Mouse (Mus musculus) B cell, adult 2 months (primary cell): ENCODE measurements around the gene Cacng3.
A peak's percentile ranks its signal among the peaks of the same experiment; 100 is the strongest.

Source experiments
- DNase-seq, 2 experiments: peaks; one replicate each; pipeline ENCODE4 v3.0.0; 2022

Cacng3 gene

DNA sequence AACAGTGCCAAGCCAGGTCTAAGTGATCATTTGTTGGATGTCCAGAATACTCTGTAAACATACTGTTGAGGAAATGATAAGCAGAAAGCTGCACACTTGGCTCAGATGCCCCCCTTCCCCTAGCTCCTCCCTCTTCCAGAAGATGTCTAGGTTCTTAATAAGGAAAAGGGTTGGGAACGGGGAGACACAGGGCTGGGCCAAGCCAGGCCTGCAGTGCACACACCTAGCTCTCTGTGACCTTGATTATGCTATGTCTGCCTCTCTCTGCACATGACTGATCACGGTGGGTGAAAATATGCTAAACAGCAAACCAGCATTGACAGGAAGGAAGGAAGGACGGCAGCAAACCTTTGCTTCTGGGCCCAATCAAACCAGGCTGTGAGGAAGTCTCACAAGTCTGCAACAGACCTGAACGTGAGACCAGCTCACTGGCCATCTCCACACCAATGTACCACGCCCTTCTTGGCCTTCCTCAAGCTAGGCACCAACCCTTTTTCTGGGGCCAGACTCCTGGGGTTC is 53.1 kb downstream of the Cacng3 start:
- peak; percentile 31 to 48 for DNase-seq

GRCm38 (mm10) chr7:122726376-122726775 is 56.1 kb downstream of the Cacng3 start:
- no peak for DNase-seq

GRCm38 (mm10) chr7:122728186-122728585 is 57.9 kb downstream of the Cacng3 start:
- DNase-seq = no peak

GRCm38 (mm10) chr7:122728846-122729245 is 58.6 kb downstream of the Cacng3 start:
- DNase-seq = no peak

DNA sequence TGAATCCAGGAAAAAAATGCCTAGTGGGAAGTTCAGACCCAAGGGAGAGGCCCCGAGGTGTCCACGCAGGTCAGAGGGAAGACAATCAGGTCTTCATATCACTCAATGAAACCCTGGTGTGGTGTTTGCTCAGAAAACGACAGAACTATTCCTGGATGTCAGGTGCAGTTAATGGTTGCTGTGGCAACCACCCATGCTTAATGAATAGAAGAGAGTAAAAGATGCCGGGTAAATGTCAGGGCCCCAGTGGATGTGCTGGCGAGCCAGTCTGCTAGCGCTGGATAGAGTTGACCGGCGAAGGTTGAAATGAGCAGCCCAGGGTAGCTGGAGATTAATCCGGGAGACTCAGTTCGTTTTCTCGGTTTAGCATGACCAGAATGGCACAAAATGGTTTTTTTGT is 65.0 kb downstream of the Cacng3 start:
- no peak for DNase-seq

DNA sequence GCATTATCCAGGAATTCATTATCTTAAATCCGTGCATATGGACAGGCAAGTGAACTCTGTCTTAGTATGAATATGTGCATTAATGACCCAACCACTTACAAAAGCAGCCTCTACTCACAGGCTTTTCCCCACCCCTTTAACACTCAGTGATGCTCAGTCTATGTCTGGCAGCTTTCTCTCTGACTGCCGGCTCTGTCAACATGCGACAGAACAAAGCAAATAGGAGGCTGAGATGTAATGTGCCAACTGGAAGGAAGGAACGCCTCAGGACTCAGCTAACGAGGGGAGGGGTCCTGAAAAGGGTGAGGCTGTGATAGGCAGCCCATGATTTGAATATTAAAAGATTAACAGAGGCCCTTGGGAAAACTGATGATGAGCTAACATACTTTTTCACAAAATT is 68.2 kb downstream of the Cacng3 start:
- no peak for DNase-seq

DNA sequence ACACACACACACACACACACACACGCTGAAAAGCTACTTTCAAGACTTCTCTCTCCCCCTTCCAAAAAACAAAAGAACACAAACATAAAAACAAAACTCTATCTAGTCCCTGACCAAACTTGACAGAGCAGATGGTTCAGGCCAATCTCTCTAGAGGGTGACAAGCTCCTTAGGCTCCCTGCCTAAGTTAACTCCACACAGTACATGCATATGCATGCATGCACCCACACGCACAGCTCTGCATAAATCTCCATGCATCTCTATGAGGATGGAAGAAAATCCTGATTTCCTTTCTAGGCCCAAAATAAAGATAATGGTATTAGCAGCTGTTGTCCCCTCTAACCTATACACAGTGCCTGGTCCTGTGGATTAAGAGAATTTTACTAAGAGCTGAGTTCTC is 70.4 kb downstream of the Cacng3 start:
- no peak for DNase-seq

DNA sequence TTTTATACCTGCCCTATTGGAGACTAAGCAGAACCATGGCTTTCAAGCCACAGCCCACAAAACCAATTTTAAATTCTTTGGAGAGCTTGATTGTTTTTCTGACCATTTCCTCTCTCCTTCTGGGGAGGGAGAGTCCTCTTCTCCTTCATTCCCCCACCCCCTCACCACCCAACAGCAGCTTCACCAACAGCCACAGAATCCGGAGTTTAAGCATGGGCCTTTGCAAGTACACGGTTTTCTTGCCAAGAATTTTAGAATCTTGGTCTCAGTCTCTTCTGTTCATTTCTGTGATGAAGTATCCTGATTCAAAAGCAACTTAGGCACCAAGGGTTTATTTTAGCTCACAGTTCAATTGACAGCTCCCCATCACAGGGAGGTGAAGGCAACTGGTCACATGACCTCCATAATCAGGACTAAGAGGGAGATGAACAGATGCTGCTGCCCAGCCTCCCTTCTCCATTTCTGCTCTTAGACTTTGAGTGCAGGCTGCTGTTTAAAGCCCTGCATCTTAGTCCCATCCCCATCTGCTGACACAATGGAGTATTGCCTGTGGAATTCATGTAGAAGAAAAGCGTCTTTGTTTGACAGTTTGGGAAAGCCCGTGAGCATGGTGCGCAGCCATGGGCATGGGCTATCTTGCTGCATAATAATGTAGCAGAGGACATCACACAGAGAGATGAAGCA is 85.8 kb downstream of the Cacng3 start:
- no peak for DNase-seq

DNA sequence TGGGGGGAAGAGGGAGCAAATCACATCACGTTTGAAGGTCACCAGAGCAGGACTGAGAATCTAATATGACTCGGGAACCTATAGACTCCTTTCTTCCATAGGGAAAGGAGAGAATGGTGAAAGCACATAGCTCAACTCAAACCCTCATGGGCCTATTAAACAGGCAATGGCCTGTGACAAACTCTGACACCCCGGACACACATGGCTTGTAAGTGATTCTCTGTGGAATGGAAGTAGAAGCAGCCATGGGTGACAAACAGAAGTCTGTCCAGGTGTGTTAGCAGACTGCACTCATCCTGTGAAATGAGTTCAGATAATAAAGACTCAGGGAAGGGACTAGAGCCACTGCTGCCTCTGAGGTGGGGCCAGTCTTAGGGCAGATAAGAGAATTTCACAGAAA is 88.4 kb downstream of the Cacng3 start:
- no peak for DNase-seq

- no peak for DNase-seq
These were observed 94.2 kb downstream of the Cacng3 start for GRCm38 (mm10) chr7:122764506-122764905.

GRCm38 (mm10) chr7:122768292-122769020 is 98.2 kb downstream of the Cacng3 start:
- no peak for DNase-seq

DNA sequence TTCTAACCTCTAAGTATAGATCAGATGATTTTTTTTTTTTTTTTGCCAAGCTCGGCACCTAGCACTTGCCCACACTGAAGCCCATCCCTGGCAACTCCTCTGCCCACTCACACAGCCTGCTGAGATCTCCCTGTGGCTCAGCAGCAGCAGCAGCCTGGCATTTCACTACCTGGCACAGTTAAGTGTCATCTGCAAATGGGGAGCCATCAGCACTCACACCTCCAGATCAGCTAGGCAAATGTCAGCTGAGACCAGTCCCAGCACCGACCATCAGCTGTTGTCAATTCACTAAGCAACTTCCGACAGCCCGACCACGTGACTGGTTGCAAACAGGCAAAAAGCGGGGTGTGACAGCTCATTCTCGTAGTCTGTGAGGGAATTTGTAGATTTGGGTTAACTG is 109.3 kb downstream of the Cacng3 start:
- no peak for DNase-seq

- no peak for DNase-seq
These were observed 119.6 kb downstream of the Cacng3 start for GRCm38 (mm10) chr7:122789929-122790328.

GRCm38 (mm10) chr7:122793655-122794346 is 123.5 kb downstream of the Cacng3 start:
- no peak for DNase-seq

GRCm38 (mm10) chr7:122795140-122795539 is 124.8 kb downstream of the Cacng3 start:
- DNase-seq = no peak

- no peak for DNase-seq
These were observed 130.5 kb downstream of the Cacng3 start for GRCm38 (mm10) chr7:122800821-122801220.

DNA sequence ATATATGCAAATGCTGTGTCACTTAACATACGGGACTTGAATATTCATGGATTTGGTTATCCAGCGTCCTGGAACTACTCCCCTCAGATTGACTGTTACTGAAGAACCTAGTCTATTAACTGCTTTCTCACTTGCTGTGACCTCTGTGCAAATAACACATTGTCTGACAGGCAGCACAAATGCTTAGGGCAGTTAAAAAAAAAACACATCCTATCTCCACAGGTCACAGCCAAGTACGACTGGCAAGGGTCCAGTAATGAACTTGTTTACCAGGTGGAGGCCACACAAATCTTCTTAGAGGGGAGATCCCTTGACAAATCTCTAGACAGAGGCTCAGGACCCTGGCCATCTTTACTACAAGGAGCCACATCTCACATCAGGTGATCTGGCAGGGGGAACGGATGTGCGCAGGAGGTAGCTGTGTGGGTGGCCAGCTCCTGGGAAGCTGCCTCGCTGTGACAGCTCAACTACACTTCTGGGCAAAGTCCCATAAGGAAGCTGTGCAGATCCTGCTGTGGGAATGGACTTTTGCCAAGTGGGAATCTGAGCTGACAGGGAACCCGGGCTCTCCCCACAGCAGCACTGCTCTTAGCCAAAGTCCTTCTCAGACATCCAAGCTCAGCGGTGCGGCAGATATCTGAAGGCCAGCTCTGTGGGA is 133.7 kb downstream of the Cacng3 start:
- no peak for DNase-seq

DNA sequence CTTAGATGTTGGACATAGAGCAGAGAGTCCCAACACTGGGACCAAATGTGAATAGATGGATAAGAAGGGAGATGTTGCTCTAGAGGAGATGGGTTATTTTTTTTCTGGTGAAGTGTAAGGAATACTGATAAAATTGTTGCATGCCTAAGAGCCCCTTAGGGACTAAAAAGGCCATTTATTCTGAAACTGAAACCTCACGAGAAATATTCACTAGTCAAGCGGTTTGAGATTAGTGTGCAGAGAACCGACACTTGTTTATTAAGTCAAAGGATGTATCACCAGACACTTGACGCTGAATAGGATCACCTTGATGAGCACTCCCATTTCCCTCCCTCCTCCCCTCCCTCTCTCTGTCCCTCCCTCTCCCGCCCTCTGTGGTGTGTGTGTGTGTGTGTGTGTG is 136.2 kb downstream of the Cacng3 start:
- DNase-seq = no peak

- DNase-seq = peak; percentile 52 to 60
These were observed 143.4 kb downstream of the Cacng3 start for GRCm38 (mm10) chr7:122813724-122814123.

DNA sequence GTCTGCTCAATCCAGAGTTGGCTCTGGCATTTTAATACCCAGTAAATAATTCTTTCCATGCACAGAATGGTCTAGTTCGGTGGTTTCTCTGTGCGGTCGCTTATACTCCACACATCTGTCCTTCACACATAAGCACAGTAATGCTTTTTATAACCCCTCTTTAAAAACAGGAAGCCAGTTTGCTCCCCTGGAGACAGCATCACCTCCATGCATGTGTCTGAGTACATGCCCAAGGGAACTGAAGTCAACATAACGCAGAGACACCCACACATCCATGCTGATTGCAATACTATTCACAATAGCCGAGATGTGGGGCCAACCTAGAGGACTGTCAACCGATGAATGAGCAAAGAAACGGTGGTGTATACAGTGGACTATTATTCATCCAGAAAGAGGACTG is 147.3 kb downstream of the Cacng3 start:
- peak; percentile 39 to 45 for DNase-seq
